Mouse (Mus musculus): Measurements from ENCODE around the gene Llgl2. TPM values are rescaled to one million over a fixed set of nuclear protein-coding genes. Genes with fewer than 3 reads are reported as not detected.
A peak's percentile ranks its signal among the peaks of the same experiment; 100 is the strongest.

The Llgl2 gene
- total and polyA plus RNA-seq, 2 experiments: 15.8 to 46.8 TPM

DNA sequence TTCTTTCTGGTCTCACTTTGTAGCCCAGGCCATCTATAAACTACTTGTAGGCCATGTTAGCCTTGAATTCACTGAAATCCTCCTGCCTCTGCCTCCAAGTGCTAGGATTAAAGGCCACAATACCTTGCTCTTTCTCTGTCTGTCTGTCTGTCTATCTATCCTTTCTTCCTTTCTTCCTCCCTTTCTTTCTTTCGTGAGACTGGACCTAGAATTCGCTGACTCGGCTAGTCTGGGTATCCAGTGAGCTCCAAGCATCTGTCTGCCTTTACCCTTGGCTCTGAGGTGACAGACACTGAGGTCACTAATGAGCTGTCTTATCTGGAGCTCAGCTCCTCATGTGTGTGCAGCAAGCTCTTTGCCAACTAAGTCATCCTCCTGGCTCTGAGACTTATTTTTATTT lies 52.1 kb downstream of the Llgl2 start:
- no peaks in the 10 kb centered on the region for H3K79me2 ChIP-seq (ENCODE audit: control insufficient read depth, insufficient read depth, low read length)
- H3K4me1 ChIP-seq (ENCODE audit: control insufficient read depth, insufficient read depth, low read length): peaks cover 4% of the 10 kb centered on the region; the same call in 1 of the 2 replicates
- no peak overlapping the region for H3K27ac ChIP-seq (replicated peaks; ENCODE audit: insufficient read depth, low read depth, low read length)
- no peak overlapping the region for H3K9ac ChIP-seq (ENCODE audit: low read depth, low read length)
- H3K27me3 ChIP-seq (ENCODE audit: control insufficient read depth, insufficient read depth, low read length): no peaks in the 10 kb centered on the region
- TF ChIP-seq POLR2A (IDR thresholded peaks at IDR 0.05; ENCODE audit: extremely low read depth, insufficient read depth, low read length) (no peak), CTCF (IDR thresholded peaks at IDR 0.05; ENCODE audit: low read depth, low read length) (no peak)
- WGBS: 79% methylated on average over 3 of the region's 3 CpGs
- no peak overlapping the region for H3K4me3 ChIP-seq (ENCODE audit: insufficient read depth, low read depth, low read length)
- H3K36me3 ChIP-seq (ENCODE audit: control insufficient read depth, insufficient read depth, low read length): no peaks in the 10 kb centered on the region
- DNase-seq (ENCODE audit: extremely low read depth, low read depth, low spot score): no peak

DNA sequence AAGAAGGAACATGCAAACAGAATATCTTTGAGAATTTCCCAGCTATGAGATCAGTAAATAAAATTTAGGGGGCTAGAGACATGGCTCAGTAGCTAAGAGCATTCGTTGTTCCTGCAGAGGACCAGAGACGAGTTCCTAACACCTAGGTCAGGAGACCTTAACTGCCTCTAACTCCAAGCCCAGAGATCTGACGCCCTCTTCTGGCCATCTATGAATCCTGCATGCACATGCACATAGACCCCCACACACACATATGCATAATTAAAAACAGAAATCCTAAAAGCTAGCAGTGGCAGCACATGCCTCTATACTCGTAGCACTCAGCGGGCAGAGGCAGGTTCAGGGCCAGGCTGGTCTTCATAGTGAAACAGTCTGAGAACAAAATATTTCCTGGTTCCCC lies 52.6 kb downstream of the Llgl2 start:
- Histone ChIP-seq H3K27me3 (ENCODE audit: control insufficient read depth, insufficient read depth, low read length) (no peaks in the 10 kb centered on the region), H3K9ac (ENCODE audit: low read depth, low read length) (no peak overlapping the region), H3K4me3 (ENCODE audit: insufficient read depth, low read depth, low read length) (no peak overlapping the region), H3K36me3 (ENCODE audit: control insufficient read depth, insufficient read depth, low read length) (no peaks in the 10 kb centered on the region), H3K4me1 (ENCODE audit: control insufficient read depth, insufficient read depth, low read length) (peaks cover 4% of the 10 kb centered on the region; the same call in 1 of the 2 replicates), H3K27ac (replicated peaks; ENCODE audit: insufficient read depth, low read depth, low read length) (no peak overlapping the region), H3K79me2 (ENCODE audit: control insufficient read depth, insufficient read depth, low read length) (no peaks in the 10 kb centered on the region)
- 94% methylated on average over 5 of the region's 5 CpGs for WGBS
- TF ChIP-seq CTCF (IDR thresholded peaks at IDR 0.05; ENCODE audit: low read depth, low read length) (no peak), POLR2A (IDR thresholded peaks at IDR 0.05; ENCODE audit: extremely low read depth, insufficient read depth, low read length) (no peak)
- DNase-seq (ENCODE audit: extremely low read depth, low read depth, low spot score): no peak

GRCm38 (mm10) chr11:115877174-115877755 lies 53.4 kb downstream of the Llgl2 start:
- WGBS: 51% methylated on average over 6 of the region's 6 CpGs
- Histone ChIP-seq H3K4me3 (ENCODE audit: insufficient read depth, low read depth, low read length) (no peak overlapping the region), H3K36me3 (ENCODE audit: control insufficient read depth, insufficient read depth, low read length) (no peaks in the 10 kb centered on the region), H3K4me1 (ENCODE audit: control insufficient read depth, insufficient read depth, low read length) (peaks cover 4% of the 10 kb centered on the region; the same call in 1 of the 2 replicates), H3K27me3 (ENCODE audit: control insufficient read depth, insufficient read depth, low read length) (no peaks in the 10 kb centered on the region), H3K79me2 (ENCODE audit: control insufficient read depth, insufficient read depth, low read length) (no peaks in the 10 kb centered on the region), H3K27ac (replicated peaks; ENCODE audit: insufficient read depth, low read depth, low read length) (no peak overlapping the region), H3K9ac (ENCODE audit: low read depth, low read length) (no peak overlapping the region)
- DNase-seq (ENCODE audit: extremely low read depth, low read depth, low spot score): no peak
- TF ChIP-seq POLR2A (IDR thresholded peaks at IDR 0.05; ENCODE audit: extremely low read depth, insufficient read depth, low read length) (no peak), CTCF (IDR thresholded peaks at IDR 0.05; ENCODE audit: low read depth, low read length) (no peak)

GRCm38 (mm10) chr11:115878071-115878470 lies 54.2 kb downstream of the Llgl2 start:
- Histone ChIP-seq H3K4me3 (ENCODE audit: insufficient read depth, low read depth, low read length) (no peak overlapping the region), H3K27ac (replicated peaks; ENCODE audit: insufficient read depth, low read depth, low read length) (no peak overlapping the region), H3K36me3 (ENCODE audit: control insufficient read depth, insufficient read depth, low read length) (no peaks in the 10 kb centered on the region), H3K27me3 (ENCODE audit: control insufficient read depth, insufficient read depth, low read length) (no peaks in the 10 kb centered on the region), H3K4me1 (ENCODE audit: control insufficient read depth, insufficient read depth, low read length) (0 out of 2 replicates have a peak, but pooled peaks cover 2% of the 10 kb centered on the region), H3K79me2 (ENCODE audit: control insufficient read depth, insufficient read depth, low read length) (no peaks in the 10 kb centered on the region), H3K9ac (ENCODE audit: low read depth, low read length) (no peak overlapping the region)
- TF ChIP-seq CTCF (IDR thresholded peaks at IDR 0.05; ENCODE audit: low read depth, low read length): no peak
- no peak for TF ChIP-seq POLR2A (IDR thresholded peaks at IDR 0.05; ENCODE audit: extremely low read depth, insufficient read depth, low read length)
- 93% methylated on average over 8 of the region's 8 CpGs for WGBS
- DNase-seq (ENCODE audit: extremely low read depth, low read depth, low spot score): no peak

DNA sequence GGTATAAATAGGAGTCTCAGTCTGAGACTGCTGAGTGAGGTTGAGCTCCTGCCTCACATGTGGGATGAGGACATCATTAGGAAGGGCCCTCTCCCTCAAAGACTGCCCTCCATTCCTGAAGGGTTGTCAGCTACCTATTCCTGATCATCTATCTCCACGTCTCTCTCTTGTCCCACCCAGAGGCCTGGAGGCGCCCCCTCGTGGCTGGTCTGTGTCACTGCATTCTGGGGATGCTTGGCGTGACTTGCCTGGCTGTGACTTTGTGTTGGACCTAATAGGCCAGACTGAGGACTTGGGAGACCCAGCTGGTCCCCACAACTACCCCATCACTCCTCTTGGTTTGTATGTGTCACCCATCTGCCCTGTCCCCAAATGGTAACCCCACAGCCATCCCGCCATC lies 57.2 kb downstream of the Llgl2 start:
- Histone ChIP-seq H3K4me1 (ENCODE audit: control insufficient read depth, insufficient read depth, low read length) (0 out of 2 replicates have a peak, but pooled peaks cover 2% of the 10 kb centered on the region), H3K27ac (replicated peaks; ENCODE audit: insufficient read depth, low read depth, low read length) (no peak overlapping the region), H3K36me3 (ENCODE audit: control insufficient read depth, insufficient read depth, low read length) (no peaks in the 10 kb centered on the region), H3K4me3 (ENCODE audit: insufficient read depth, low read depth, low read length) (no peak overlapping the region), H3K27me3 (ENCODE audit: control insufficient read depth, insufficient read depth, low read length) (no peaks in the 10 kb centered on the region), H3K79me2 (ENCODE audit: control insufficient read depth, insufficient read depth, low read length) (no peaks in the 10 kb centered on the region), H3K9ac (ENCODE audit: low read depth, low read length) (no peak overlapping the region)
- 31% methylated on average over 5 of the region's 5 CpGs for WGBS
- no peak for TF ChIP-seq POLR2A (IDR thresholded peaks at IDR 0.05; ENCODE audit: extremely low read depth, insufficient read depth, low read length)
- peak; percentile 88 for TF ChIP-seq CTCF (IDR thresholded peaks at IDR 0.05; ENCODE audit: low read depth, low read length)
- DNase-seq (ENCODE audit: extremely low read depth, low read depth, low spot score): no peak

GRCm38 (mm10) chr11:115883251-115883650 lies 59.4 kb downstream of the Llgl2 start:
- DNase-seq (ENCODE audit: extremely low read depth, low read depth, low spot score): no peak
- Histone ChIP-seq H3K27me3 (ENCODE audit: control insufficient read depth, insufficient read depth, low read length) (no peaks in the 10 kb centered on the region), H3K9ac (ENCODE audit: low read depth, low read length) (no peak overlapping the region), H3K36me3 (ENCODE audit: control insufficient read depth, insufficient read depth, low read length) (no peaks in the 10 kb centered on the region), H3K4me1 (ENCODE audit: control insufficient read depth, insufficient read depth, low read length) (no peaks in the 10 kb centered on the region), H3K4me3 (ENCODE audit: insufficient read depth, low read depth, low read length) (no peak overlapping the region), H3K79me2 (ENCODE audit: control insufficient read depth, insufficient read depth, low read length) (no peaks in the 10 kb centered on the region), H3K27ac (replicated peaks; ENCODE audit: insufficient read depth, low read depth, low read length) (no peak overlapping the region)
- 55% methylated on average over 17 of the region's 17 CpGs for WGBS
- TF ChIP-seq POLR2A (IDR thresholded peaks at IDR 0.05; ENCODE audit: extremely low read depth, insufficient read depth, low read length): no peak
- TF ChIP-seq CTCF (IDR thresholded peaks at IDR 0.05; ENCODE audit: low read depth, low read length): no peak

Measured in liver, adult 2 months (tissue).